8 mouse cellular contexts compared by ENCODE assay signal in genomic region chr3:9499994-9500553, GRCm38 (mm10).
DNase-seq lines count a peak whose midpoint lies in the region; ATAC-seq and TF ChIP-seq lines count a peak whose summit lies in the region.

No protein-coding gene starts in this region.

- 60% methylated on average over 8 of the region's 8 CpGs for WGBS in embryonic facial prominence, embryonic 15.5 days
- 26% methylated on average over 8 of the region's 8 CpGs for WGBS in hindbrain, embryonic 14.5 days
- 44% methylated on average over 8 of the region's 8 CpGs for WGBS in liver, postnatal 0 days (ENCODE audit: insufficient replicate concordance)
- 49% methylated on average over 8 of the region's 8 CpGs for WGBS in stomach, embryonic 15.5 days

- peak overlapping the region; percentile 71 for H3K27ac ChIP-seq in left cerebral cortex, adult 2 months
- peak overlapping the region; percentile 75 for H3K27ac ChIP-seq in embryonic facial prominence, embryonic 15.5 days (replicated peaks)
- peak overlapping the region; percentile 72 for H3K27ac ChIP-seq in hindbrain, embryonic 14.5 days
- H3K27ac ChIP-seq in liver, postnatal 0 days (ENCODE audit: low read depth) = peak overlapping the region; percentile 2; the same call in 1 of the 2 replicates
- H3K27ac ChIP-seq in stomach, embryonic 15.5 days = peak overlapping the region; percentile 79; the same call in 1 of the 2 replicates

- no peak for TF ChIP-seq CTCF in left cerebral cortex, adult 2 months (IDR thresholded peaks at IDR 0.05)
- TF ChIP-seq CTCF in liver, postnatal 0 days (IDR thresholded peaks at IDR 0.05; ENCODE audit: low read depth) = no peak

- no peaks in the 10 kb centered on the region for H3K36me3 ChIP-seq in embryonic facial prominence, embryonic 15.5 days
- H3K36me3 ChIP-seq in hindbrain, embryonic 14.5 days (replicated peaks; ENCODE audit: control insufficient read depth, insufficient read depth) = no peaks in the 10 kb centered on the region
- no peaks in the 10 kb centered on the region for H3K36me3 ChIP-seq in liver, postnatal 0 days (replicated peaks; ENCODE audit: insufficient read depth, low read length)
- no peaks in the 10 kb centered on the region for H3K36me3 ChIP-seq in stomach, embryonic 15.5 days

- H3K4me1 ChIP-seq in embryonic facial prominence, embryonic 15.5 days = peaks cover 28% of the 10 kb centered on the region
- peaks cover 26% of the 10 kb centered on the region for H3K4me1 ChIP-seq in hindbrain, embryonic 14.5 days (replicated peaks; ENCODE audit: control insufficient read depth, insufficient read depth, low read length)
- H3K4me1 ChIP-seq in liver, postnatal 0 days (ENCODE audit: insufficient read depth) = peaks cover 8% of the 10 kb centered on the region; the same call in 1 of the 2 replicates
- H3K4me1 ChIP-seq in stomach, embryonic 15.5 days = peaks cover 21% of the 10 kb centered on the region

- no peak overlapping the region for H3K4me3 ChIP-seq in left cerebral cortex, adult 2 months
- no peak overlapping the region for H3K4me3 ChIP-seq in embryonic facial prominence, embryonic 15.5 days (replicated peaks)
- H3K4me3 ChIP-seq in hindbrain, embryonic 14.5 days (replicated peaks; ENCODE audit: low read length) = no peak overlapping the region
- H3K4me3 ChIP-seq in liver, postnatal 0 days (ENCODE audit: low read depth, low read length) = no peak overlapping the region
- H3K4me3 ChIP-seq in stomach, embryonic 15.5 days (replicated peaks) = no peak overlapping the region

- ATAC-seq in activated CD4-positive, CD25-positive, alpha-beta regulatory T cell, adult 4 months = peak; percentile 93
- ATAC-seq in embryonic facial prominence, embryonic 15.5 days (ENCODE audit: insufficient number of reproducible peaks, low FRiP score, low TSS enrichment, low read depth) = no peak
- peak; percentile 60 for ATAC-seq in hindbrain, embryonic 14.5 days (ENCODE audit: low FRiP score)
- no peak for ATAC-seq in liver, postnatal 0 days
- ATAC-seq in stomach, embryonic 15.5 days (ENCODE audit: insufficient read depth, low FRiP score, low read depth) = peak; percentile 49

- no peaks in the 10 kb centered on the region for H3K9me3 ChIP-seq in embryonic facial prominence, embryonic 15.5 days (replicated peaks)
- no peaks in the 10 kb centered on the region for H3K9me3 ChIP-seq in hindbrain, embryonic 14.5 days (ENCODE audit: control insufficient read depth, low read length)
- no peaks in the 10 kb centered on the region for H3K9me3 ChIP-seq in liver, postnatal 0 days (ENCODE audit: low read length)
- no peaks in the 10 kb centered on the region for H3K9me3 ChIP-seq in stomach, embryonic 15.5 days

- TF ChIP-seq EP300 in liver, postnatal 0 days (IDR thresholded peaks at IDR 0.05; ENCODE audit: low read depth) = no peak

- intact Hi-C loops in left cerebral cortex, adult 2 months (cut with DNase I) = loop anchor here (5.0 kb wide), 1 partner anchor 107 kb away; no protein-coding TSS in a partner anchor
- intact Hi-C loops in left cerebral cortex, postnatal 10 days (cut with DNase I) = no loop called here

- no peak for DNase-seq in left cerebral cortex, adult 2 months (ENCODE audit: extremely low spot score in 1 of 2, low spot score in 2 of 2)
- DNase-seq in left cerebral cortex, postnatal 10 days (ENCODE audit: extremely low spot score in 1 of 2, low spot score in 2 of 2) = no peak
- no peak for DNase-seq in hindbrain, embryonic 14.5 days (ENCODE audit: low spot score)
- DNase-seq in liver, postnatal 0 days = no peak
- DNase-seq in spleen, adult 18-20 months = no peak

- no peak overlapping the region for H3K4me2 ChIP-seq in embryonic facial prominence, embryonic 15.5 days (replicated peaks)
- H3K4me2 ChIP-seq in hindbrain, embryonic 14.5 days (replicated peaks) = peak overlapping the region; percentile 27
- peak overlapping the region; percentile 40 for H3K4me2 ChIP-seq in liver, postnatal 0 days (ENCODE audit: low read depth, low read length)
- peak overlapping the region; percentile 25; the same call in 1 of the 2 replicates for H3K4me2 ChIP-seq in stomach, embryonic 15.5 days

- H3K9ac ChIP-seq in embryonic facial prominence, embryonic 15.5 days = no peak overlapping the region
- H3K9ac ChIP-seq in hindbrain, embryonic 14.5 days = no peak overlapping the region
- H3K9ac ChIP-seq in liver, postnatal 0 days (replicated peaks) = no peak overlapping the region
- no peak overlapping the region for H3K9ac ChIP-seq in stomach, embryonic 15.5 days

- H3K27me3 ChIP-seq in embryonic facial prominence, embryonic 15.5 days = no peaks in the 10 kb centered on the region
- H3K27me3 ChIP-seq in hindbrain, embryonic 14.5 days (ENCODE audit: control insufficient read depth, insufficient read depth, low read length) = no peaks in the 10 kb centered on the region
- H3K27me3 ChIP-seq in liver, postnatal 0 days (ENCODE audit: insufficient read depth, low read length) = no peaks in the 10 kb centered on the region
- H3K27me3 ChIP-seq in stomach, embryonic 15.5 days (replicated peaks) = no peaks in the 10 kb centered on the region

Comparison
In these comparisons a context has a peak if more than half of its experiments do, and no peak if none do; other contexts are left out.
1. H3K27ac ChIP-seq: peak in every context shown above with its lines; median percentile 79 in stomach, embryonic 15.5 days; 75 in embryonic facial prominence, embryonic 15.5 days; 72 in hindbrain, embryonic 14.5 days; 71 in left cerebral cortex, adult 2 months; 2 in liver, postnatal 0 days.
2. ATAC-seq: peak in activated CD4-positive, CD25-positive, alpha-beta regulatory T cell, adult 4 months (single experiment), hindbrain, embryonic 14.5 days (single experiment) and stomach, embryonic 15.5 days (single experiment); none in embryonic facial prominence, embryonic 15.5 days (single experiment) and liver, postnatal 0 days (single experiment).